Mouse (Mus musculus) T-helper 1 cell (primary cell): ENCODE measurements around the gene Shc1.
"Not testable (repeated sequence)": the region's sequence is repeated elsewhere in the genome, so short reads cannot be mapped to it uniquely, and the experiment has no call there.

Experiments
- in situ Hi-C: fragments of 300-600 bp; cut with MboI, MseI; formaldehyde crosslinking; loops from one replicate; pipeline ENCODE4 v1.15.1; 2025; ENCODE audit warnings: high pct_unique_total_duplicates

The Shc1 gene

DNA sequence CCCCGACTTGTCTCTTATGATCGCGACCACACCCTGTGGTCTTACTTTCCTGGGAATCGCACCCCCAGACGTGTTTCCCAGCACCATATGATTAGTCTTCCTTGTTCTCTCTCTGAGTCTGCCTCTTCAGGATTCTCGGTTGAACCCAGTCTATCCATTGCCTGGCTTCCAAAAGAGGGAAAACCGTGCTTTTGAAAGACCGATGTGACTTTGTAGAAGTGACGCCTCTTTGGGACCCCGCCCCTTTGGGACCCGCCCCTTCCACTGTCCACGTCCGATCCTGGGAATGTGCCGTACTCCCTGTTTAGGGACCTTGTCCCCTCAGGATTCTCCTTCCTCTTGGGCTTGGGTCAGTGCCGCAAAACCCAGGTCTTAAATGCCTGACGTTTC lies 613 bp downstream of the Shc1 start:
- in situ Hi-C loops: no loop called here

DNA sequence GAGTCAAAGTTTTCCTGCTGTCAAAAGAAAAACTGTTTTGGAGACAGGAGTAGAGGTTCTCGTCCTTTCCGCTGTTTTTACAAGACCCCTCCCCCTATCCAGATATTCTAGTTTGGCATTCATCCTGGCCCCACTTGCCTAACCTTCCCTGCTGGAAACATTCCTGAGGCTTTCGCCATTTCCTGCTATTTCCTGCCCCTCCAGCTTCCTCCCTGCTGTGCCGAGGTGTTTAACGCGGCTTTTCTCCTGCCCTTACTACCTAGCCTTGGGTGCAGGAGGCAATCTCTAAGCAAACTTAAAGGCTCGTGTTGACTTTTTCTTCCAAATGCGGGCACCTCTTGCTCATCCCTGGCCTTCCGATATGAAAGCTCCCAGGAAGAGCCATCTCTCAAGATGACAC lies 1.3 kb downstream of the Shc1 start:
- in situ Hi-C loops: no loop called here

DNA sequence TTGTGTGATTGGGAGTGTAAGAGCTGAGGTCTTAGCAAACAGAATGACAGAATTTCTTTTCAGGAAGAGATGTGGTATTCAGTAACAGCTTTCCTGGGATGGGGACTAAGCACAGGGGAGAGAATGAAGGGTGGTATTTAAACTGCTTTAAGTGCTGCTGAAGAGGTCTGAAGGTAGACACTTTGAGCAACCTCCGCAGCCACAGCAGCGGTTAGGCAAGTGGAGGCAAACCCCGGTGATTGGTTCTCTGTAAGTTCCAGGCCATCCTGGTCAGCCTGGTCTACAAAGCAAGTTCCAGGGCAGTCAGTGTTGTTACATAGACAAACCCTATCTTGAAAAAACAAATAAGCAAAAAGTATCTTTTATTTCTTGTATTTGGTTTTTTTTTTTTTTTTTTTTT lies 1.7 kb downstream of the Shc1 start:
- in situ Hi-C loops: no loop called here

DNA sequence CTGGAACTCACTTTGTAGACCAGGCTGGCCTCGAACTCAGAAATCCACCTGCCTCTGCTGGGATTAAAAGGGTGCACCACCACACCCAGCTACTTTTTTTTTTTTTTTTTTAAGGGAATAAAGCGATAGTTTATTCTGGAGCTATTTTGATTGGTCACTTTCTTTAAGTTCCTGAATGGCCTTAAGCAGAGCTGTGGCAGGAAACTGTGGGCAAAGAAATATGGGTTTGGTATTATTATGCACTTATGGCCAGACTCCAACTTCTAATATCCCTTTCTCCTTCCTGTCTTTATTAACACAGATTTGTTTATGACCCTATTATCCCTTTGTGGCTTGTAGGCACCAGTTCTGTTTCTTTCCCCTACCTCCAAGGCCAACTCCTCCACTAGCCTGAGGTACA lies 2.2 kb downstream of the Shc1 start:
- in situ Hi-C loops: no loop called here

DNA sequence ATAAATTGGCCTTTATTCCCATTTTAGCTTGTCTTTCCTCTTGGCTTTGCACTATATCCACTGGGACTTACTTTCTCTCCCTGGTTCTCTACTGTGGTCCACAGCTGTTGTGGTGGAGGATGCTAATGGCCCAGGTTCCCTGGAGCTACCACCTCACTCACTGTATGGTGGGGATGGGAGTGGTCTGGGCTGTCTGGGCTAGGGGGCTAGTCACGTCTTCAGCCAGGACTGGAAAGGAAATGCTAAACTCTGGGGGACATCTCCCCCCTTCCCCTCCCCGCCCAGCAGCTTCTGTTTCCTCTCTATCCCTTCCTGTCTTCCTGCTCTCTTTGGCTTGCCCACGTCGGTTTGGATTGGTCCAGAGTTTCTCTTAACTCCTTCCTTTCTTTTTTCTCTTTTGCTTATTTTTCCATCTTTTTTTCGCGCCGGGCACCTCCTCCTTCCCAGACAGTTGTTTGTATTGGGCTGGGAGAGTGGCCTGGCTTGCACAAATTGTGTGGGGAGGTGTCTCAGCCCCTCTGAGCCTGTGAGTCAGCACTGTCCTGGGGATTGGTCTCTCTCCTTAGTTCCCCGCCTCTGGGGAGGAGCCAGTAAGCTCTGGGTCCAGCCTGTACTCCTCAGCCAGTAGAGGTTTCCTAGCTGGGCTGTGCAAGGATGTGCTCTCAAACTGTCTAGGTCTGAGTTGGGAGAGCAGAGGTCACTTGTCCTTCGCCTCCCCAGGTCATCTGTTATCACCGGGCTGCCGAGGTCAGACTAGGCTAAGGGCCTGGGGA lies 2.9 kb downstream of the Shc1 start:
- in situ Hi-C loops: no loop called here

DNA sequence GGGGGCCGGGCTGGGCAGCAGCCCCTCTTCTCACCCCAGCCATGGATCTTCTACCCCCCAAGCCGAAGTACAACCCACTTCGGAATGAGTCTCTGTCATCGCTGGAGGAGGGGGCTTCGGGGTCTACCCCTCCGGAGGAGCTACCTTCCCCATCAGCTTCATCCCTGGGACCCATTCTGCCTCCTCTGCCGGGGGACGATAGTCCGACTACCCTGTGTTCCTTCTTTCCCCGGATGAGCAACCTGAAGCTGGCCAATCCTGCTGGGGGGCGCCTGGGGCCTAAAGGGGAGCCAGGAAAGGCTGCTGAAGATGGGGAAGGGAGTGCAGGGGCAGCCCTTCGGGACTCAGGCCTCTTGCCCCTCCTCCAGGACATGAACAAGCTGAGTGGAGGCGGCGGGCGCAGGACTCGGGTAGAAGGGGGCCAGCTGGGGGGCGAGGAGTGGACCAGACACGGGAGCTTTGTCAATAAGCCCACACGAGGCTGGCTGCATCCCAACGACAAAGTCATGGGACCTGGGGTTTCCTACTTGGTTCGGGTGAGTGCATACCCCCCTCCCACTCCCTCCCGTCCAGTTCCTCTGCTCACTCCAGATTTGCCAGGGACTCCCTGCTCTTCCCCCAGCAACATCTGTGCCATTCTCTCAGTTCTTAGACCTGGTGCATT lies 3.7 kb downstream of the Shc1 start:
- in situ Hi-C loops: no loop called here

DNA sequence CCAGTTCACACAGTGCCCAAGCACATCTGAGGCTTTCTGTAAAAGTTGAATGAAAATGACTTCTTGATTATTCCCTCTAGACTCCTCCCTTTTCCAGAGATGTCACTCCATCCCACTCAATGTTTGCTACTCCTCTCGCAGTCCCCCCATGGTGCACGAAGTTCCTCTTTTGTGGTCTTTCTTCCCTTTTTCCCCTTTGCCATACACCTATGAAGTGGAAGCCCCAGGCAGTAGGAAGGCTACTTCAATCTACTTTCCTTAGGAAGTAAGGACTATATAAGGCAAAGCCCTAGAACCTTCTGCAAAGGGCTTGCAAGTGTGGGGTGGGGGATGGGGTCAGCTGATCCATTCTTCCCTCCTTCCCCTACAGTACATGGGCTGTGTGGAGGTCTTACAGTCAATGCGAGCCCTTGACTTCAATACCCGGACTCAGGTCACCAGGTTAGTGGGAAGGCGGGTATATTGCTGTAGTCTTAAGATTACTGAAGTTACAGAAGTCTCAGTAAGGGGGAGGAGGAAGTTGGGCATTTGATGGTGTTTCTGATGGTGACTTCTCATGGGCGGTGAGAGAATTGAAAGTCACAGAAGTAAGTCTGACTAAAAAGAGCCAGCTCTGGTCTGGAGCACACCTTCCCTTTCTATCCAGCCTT lies 4.4 kb downstream of the Shc1 start:
- in situ Hi-C loops: no loop called here

DNA sequence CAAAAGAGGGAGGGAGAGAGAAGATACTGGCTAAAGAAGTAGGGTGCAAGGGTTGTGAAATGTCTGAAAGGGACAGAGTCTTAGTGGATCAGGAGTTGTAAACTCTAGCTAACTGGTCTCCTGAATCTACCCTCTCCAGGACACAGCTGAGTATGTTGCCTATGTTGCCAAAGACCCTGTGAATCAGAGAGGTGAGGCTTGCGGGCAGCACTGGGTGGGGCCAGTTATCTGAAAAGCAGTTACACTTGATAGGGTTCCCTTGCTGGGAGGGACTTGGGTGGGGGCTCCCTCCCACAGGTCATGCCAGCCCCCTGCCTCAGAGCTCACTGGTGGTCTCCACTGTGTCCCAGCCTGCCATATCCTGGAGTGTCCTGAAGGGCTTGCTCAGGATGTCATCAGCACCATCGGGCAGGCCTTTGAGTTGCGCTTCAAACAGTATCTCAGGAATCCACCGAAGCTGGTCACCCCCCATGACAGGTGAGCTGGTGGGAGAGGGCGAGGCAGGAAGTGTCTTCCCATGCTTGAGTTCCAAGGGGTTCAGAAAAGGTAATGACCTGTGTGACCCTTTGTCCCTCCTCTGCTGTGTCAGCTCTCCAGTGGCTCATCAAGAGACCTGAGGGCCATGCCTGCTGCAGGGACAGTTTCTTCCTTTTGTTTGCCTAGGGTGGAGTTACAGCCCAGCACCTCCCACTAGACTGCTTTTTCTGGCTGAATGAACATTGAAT lies 6.3 kb downstream of the Shc1 start:
- in situ Hi-C loops: no loop called here

DNA sequence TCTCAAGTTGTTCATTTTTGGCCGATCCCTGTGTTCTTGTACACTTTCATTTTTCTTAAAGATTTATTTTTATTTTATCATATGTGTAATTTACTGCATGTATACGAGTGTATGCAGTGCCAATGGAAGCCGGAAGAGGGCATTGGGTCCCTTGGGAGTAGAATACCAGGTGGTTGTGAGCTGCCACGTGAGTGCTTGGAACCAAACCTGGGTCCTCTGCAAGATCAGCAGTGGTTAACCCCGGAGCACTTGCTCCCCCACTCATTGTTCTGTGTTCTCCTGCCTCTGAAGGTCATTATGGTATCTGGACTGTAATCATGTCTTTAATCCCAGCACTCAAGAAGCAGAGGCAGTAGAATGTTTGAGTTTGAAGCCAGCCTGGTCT lies 6.9 kb downstream of the Shc1 start:
- in situ Hi-C loops: no loop called here

DNA sequence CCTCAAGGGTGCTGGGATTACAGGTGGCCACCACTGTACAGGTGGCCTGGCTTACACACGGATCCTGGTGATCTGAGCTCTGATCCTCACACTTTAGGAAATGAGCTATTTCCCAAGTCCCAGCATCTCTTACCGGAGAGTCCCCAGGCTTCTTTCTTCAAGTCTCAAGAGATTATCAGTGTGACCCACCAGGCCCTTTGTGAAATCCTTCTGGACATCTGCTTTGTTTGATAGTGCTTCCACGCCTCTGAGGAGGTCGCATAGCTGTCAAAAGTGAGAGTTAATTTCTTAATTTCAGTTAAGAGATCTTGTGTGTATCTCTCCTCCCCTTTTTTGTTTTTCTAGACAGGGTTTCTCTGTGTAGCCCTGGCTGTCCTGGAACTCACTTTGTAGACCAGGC lies 7.6 kb downstream of the Shc1 start:
- in situ Hi-C loops: no loop called here

DNA sequence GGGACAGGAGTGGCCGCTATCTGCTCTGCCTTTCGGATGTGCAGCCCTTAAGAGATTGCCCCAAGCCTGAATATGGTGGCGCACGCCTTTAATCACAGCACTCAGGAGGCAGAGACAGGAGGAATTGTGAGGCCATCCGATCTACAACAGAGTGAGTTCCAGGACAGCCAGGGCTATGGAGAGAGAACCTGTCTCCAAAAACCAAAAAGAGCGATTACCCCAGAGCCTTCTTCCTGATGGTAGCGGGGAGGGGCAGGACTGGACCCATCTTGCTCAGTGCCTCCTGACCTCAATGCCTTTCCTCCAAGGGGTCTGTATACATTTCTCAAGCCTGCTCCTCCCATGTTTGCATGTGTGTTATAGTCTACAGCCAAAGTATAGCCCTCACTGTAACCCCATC lies 10.8 kb downstream of the Shc1 start:
- in situ Hi-C loops: not testable (repeated sequence)

DNA sequence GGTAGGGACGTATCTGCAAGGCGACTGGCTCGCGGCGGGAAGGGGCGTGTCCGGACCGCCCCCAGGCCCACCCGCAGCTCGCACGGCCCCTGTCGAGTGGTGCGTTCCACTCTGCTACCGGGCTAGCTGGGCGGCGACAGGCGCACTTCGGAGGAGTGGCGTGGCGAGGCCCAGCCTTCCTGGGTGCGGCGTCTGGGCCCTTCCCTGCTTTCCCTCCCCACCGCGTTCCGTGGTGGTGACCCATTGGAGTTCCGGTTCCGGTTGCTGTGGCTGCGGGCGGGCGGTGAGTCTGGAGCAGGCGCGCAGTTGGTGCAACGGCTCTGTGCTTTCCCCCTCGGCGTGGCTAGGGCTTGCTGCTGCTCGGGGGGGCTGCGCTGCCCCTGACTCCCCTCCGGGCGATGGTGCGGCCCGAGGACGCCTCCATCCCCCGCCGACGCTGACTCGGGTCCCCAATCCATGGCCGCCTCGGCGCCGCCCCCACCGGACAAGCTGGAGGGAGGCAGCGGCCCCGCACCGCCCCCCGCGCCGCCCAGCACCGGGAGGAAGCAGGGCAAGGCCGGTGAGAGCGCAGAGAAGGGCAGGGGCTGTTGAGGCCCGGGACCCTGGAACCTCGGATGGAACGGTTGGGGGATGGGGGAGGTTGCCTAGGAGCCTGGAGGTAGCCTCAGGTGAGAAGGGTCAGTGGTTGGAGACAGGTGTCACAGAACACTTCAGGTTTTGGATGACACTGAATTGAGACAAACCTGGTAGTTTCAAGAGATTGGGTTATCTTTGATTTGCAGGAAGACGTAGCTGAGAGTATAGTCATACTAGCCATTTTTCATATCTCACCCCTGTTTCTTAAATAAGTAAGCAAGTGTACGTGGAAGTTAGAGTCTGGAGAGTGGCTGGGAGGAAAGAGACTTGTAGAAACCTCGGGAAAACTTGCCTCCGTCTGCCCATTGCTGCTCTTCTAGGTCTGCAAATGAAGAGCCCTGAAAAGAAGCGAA lies 12.2 kb downstream of the Shc1 start, which contains the start of gene Pygo2:
Gene Pygo2 (plus strand): TSS at position 44 of the 989 bp plus-strand sequence.
- in situ Hi-C loops: no loop called here

DNA sequence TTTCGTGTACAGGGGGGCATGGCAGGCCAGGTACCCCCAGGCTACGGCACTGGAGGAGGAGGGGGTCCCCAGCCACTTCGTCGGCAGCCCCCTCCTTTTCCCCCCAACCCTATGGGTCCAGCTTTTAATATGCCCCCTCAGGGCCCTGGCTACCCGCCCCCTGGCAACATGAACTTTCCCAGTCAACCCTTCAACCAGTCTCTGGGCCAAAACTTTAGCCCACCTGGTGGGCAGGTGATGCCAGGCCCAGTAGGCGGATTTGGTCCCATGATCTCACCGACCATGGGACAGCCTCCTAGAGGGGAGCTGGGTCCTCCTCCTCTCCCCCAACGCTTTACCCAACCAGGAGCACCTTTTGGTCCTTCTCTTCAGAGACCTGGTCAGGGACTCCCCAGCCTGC lies 14.4 kb downstream of the Shc1 start:
- in situ Hi-C loops: no loop called here

DNA sequence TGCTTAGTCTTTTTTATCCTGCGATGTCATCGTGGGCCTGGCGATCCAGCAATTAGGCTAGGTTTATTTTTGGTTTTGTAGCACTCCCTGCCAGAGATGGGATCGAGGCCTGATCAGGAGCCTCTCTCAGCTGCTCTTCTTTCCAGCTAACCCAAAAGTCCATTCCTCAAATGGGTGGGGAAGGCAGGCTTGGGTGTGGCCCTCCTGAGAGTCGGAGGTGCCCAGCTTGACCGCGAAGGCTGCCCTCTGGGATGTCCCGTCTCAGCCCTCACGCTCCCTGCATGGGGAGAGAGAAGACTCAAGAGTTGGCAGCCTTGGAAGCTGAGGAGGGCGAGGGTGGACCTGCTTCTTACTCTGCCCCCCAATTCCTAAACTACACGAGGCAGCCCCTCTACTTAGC lies 16.3 kb downstream of the Shc1 start:
- in situ Hi-C loops: no loop called here

DNA sequence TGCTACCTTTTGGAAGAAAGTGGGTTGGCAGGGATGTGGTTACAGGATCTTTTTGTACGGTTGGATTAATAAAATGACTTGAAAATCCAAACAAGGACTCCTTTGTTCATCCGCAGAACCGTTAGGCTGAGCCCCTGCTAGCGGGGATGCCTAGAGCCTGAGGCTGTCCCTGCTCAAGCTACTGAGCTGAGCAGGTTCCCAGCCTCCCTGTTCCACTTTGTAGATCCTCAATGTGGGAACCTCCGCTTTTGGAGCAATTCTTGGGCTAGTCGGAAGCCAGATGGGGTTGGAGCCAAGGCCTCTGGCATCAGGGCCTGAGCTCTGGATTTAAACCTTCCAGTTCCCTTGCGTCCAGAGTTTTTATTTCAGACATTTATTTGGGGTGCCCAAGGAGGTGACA lies 16.8 kb downstream of the Shc1 start:
- in situ Hi-C loops: no loop called here

DNA sequence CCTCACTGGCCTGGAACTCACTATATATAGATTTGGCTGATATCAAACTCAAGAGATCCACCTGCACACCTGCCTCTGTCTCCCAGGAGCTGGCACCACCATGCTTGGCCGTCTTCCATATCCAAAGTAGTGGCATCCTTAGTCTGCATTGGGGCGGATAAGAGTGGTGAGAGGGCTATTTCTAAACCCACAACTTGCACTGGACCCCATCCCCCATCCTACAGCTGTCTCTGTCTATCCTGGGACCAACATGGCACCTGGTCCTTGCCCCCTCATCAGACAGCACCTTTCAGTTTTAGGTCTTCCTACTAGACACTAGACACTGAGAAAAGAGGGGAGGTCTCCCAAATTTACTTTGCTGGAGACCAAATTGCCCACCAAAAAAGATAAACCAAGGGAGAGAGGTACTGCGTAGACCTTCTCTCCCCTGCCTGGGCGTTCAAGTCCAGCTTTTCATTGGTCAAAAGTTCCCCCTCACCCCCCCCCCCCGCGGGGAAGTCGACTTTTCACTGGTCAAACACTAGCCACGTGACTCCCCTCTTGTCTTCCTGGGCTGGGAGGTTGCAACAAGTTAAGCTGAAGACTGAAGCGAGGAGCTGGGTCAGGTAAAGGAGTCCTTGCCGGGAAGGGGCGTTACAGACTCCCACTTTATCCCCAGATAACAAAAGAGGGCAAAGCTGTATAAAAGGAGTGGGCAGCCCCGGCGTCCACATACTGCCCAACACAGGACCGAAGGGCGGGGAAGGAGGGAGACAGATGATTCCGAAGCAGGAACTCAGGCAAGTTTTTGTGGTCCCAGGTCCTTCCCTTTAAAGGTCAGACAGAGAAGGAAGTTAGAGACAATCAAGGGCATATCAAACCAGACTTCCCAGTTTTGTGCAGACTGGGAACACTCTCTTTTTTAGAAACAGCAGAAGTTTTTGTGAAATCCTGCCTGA lies 18.2 kb downstream of the Shc1 start, which contains the start of gene Pbxip1:
Gene Pbxip1 (plus strand): TSS at position 531 of the 938 bp plus-strand sequence.
- in situ Hi-C loops: no loop called here

DNA sequence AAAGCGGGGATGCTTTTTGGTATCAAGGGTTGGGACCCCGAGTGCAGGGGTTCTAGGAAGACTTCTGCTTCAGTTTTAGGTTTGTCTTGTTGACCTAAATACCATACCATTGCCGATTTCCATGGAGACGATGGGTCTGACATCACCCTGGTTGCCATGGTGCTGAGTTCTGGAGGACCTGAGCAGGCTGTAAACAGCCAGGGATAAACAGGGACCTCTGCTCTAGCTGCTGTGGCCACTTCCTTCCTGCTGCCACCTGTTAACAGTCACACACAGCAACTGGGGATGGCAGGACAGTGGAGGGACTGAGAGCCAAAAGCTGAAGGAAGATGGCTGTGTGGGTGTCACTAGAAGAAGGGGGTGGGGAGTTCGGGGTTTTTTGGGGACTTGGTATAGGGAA lies 19.0 kb downstream of the Shc1 start:
- in situ Hi-C loops: no loop called here

DNA sequence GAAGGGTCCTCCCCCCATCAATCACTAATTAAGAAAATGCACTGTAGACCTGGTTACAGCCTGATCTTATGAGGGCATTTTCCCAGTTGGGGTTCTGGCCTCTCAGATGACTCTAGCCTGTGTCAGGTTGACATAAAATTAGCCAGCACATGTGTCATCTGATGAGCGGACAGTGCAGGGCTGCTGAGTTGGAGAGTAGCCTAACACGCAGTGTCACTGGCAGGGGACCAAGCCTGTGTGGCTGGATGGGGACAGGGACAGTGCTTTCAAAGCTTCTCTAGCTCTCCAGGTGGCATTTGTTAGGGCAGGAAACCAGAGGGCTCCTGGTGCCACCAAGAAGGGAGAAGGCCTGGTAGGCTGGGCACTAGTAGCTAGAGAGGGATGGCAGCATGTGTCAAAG lies 22.4 kb downstream of the Shc1 start:
- in situ Hi-C loops: no loop called here

DNA sequence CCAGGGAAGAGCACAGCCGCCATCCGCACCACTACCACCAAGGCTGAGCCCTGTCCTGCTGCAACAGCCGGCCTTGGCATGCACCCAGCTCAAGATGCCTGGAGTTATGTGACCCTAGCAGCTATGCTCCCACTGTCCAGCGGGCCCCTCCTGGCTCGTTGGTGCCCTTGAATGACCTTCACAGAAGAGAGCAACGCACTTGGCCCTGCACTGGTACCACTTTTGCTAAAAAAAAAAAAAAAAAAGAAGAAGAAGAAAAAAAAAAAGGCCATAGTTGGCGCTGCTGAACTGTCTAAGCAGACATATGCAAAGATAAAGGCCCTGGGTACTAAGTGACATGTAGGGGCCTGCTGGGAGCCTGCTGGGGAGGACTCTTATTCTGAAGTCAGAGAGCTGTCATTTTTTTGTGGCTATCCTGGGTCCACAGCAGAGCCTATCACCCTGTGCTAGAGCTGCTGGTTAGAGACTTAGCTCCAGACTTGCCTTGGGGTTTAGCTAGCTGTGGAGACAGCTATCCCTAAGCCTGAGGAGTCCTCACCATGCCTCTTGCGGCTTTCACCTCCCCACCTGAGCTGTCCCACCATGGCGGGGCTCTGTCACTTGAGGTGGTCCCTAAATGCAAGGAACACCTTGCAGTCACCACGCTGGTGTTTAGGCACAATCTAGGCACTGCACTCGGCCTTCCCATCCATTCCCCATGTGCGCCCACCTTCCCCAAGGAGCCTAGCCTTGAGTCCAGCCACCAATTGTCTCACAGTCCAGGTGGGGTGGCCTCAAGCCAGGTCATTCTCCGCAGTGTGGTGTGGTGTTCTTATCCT lies 30.7 kb downstream of the Shc1 start:
- in situ Hi-C loops: loop anchor here (5.0 kb wide), 1 partner anchor 33 kb away; no protein-coding TSS in a partner anchor
